Mouse (Mus musculus) adrenal gland, adult (tissue): ENCODE results near the gene Slc7a15.
A peak's percentile ranks its signal among the peaks of the same experiment; 100 is the strongest.

Experiments used
- DNase-seq, 2 experiments: peaks; one replicate each; pipeline ENCODE4 v3.0.0; 2022 to 2023; ENCODE audit warnings: low spot score in 1 of 2; ENCODE audit not compliant: inconsistent age in 2 of 2

The Slc7a15 gene

DNA sequence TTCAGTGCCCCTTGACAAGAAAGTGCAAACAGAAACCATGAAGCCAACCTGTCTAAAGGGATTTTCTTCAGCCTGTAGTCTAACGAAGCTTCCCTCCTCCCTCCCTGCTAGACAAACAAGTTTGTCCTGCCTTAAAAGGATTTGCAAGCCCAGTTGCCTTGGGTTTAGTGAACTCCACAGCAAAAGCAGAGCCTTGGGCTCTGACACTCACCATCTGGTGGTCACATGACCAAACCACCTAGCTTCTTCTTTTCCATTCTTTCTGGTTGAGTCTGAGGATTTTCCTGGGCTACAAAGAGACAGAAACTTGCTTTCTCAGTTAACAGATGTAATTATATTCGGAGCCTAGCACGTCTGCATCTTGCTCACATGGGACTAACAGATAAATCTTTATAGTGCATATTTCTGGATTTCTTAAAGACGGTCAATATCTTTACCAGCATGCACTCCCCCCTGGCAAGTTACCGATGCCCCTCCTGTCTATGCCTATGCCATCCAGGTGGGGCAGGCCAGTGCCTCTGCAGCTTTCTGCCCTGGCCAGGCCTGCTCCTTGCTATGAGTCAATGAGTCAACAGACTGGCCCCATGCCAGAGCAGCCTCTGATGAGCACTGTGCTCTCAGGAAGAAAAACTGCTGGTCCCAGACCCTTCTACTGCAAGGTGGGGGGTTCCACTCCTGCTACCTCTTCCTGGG, 110.8 kb downstream of the Slc7a15 start:
- peak; percentile 89 to 94 for DNase-seq

GRCm38 (mm10) chr12:8487281-8487680, 111.6 kb downstream of the Slc7a15 start:
- no peak for DNase-seq

- DNase-seq: no peak
These were observed 113.6 kb downstream of the Slc7a15 start for GRCm38 (mm10) chr12:8485247-8485646.

- DNase-seq: no peak
These were observed 116.7 kb downstream of the Slc7a15 start for GRCm38 (mm10) chr12:8482169-8482568.
